Mouse (Mus musculus) ES-E14 (cell line): ENCODE measurements around the gene Rogdi.

ENCODE experiments used
- CHD2 ChIP-seq: IDR thresholded peaks from 2 replicates; pipeline ENCODE4 v1.6.1; 2014; ENCODE audit warnings: mild to moderate bottlenecking, low read depth, low read length, inconsistent platforms
- MAFK ChIP-seq: IDR thresholded peaks from 2 replicates; pipeline ENCODE4 v1.6.1; 2014; ENCODE audit warnings: mild to moderate bottlenecking, low read depth, low read length, inconsistent platforms; ENCODE audit not compliant: insufficient read depth
- ZC3H11A ChIP-seq: IDR thresholded peaks from 2 replicates; pipeline ENCODE4 v1.6.1; 2012; ENCODE audit warnings: low read depth, mild to moderate bottlenecking, inconsistent platforms, low read length, borderline replicate concordance
- ZNF384 ChIP-seq: IDR thresholded peaks from 2 replicates; pipeline ENCODE4 v1.6.1; 2012; ENCODE audit warnings: low read depth, low read length, inconsistent platforms

GRCm38 (mm10) chr16:5024021-5024420 is 10.7 kb upstream of the Rogdi start:
- TF ChIP-seq ZNF384: no peak
- no peak for TF ChIP-seq MAFK
- no peak for TF ChIP-seq ZC3H11A
- no peak for TF ChIP-seq CHD2
